Mouse (Mus musculus): Measurements from ENCODE around the gene Wsb2.
"Not testable (repeated sequence)": the region's sequence is repeated elsewhere in the genome, so short reads cannot be mapped to it uniquely, and the experiment has no call there.

Gene Wsb2

DNA sequence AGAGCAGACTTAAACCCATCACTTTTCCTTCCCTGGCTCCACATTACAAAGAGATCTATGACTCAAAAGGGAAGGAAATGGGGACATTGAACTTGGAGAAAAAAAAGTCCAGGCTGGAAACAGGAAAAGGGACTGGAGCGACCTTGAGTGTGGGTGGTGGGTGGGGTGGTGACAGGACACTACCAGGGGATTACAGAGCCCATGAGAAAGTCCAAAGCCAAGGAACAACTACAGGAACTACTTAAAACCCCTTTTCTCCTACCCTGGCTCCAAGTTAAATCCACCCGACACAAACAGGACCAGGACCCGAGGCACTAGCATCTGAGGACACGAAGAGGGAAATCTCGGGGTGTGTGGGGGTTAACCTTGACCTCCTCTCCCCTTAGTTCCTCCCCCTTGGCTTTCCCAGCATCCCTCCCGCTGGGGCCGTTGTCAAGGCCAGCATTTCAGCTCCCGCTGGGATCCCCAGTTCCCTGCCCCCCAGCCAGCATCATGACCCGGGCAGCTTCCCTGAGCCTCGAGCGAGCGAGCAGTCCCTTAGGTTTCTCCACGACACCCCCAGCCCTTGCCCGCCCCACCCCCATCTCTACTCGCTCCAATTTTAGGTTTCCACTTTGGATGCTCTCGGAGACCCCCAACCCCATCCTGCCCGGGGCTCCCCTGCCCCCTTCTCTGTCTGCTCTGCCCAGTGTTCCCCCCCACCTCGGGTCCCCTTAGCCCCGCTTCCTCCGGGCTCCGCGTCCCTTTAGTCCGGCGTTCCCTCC is 557 bp upstream of the Wsb2 start:
- DNase-seq (ENCODE audit: low read depth, low spot score) = no peak

DNA sequence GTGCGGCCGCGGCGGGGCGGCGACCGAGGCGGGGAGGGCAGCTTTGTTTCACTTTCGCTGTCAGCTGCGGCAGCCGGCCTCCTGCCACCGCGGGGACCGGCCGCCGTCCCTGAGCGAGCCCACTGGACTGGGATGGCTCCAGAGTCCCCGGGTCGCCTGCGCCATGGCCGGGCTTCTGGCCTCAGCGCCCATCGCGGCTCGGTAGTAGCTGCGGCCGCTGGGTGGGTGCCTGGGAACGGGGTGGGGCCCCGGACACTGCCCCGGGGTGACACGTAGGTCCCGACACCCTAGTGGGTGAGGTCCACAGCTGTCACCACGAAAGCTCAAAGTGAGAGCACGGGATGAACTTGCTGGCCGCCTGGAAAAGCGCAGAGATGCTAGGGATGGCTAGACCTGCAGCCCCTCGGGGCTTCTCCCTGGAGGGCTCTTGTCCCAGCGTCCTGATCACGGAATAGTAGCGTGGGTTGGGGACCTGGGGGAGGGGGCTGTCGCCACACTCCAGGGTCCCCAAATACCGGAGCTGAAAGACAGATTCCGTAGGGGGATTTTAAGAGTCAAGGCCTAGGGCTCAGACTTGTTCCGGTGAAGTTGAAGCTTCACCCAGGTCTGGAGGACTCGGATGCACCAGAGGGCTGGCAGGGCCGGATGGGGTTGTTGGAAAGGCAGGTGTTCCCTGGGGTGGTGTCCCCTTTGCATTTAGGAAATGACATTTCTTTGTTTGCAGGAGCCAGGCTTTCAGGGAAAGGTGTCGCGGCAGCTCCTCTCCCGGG is 559 bp downstream of the Wsb2 start:
- DNase-seq (ENCODE audit: low read depth, low spot score) = no peak

DNA sequence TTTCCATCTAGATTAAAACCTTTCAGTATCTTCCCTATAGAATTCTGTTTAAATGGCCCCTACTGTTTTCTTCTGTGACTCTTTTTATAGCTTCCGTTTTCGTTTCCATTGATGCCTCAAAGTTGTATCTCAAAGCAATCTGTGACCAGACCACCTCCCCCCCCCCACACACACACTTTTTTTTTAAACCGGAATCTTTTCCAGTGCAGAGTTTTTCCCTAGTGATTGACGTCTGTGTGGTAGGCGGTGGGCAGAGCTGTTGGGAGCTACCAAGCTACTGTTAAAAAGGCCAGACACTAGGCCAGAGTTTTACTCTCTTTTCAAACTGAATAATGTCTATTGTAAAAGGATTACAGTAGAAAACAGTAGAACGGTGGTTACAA is 1.1 kb downstream of the Wsb2 start:
- no peak for DNase-seq (ENCODE audit: low read depth, low spot score)

DNA sequence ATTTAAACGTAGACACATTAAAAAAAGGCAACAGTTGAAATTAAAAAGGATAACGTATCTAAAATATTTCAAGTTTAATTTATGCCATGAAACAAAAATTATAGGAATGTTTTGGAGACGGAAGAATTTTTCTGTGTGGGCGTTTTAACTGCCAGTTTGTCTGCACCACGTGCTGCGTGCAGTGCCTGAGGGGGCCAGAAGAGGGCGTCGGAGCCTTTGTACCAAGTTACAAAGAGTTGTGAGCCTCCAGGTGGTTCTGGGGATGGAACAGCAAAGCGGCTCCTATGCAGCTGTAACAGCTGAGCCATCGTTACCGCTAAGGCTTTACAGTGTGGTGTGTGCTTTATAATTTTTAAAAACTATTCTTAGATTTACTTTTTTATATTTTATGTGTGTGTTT is 1.6 kb downstream of the Wsb2 start:
- DNase-seq (ENCODE audit: low read depth, low spot score) = peak; percentile 56

DNA sequence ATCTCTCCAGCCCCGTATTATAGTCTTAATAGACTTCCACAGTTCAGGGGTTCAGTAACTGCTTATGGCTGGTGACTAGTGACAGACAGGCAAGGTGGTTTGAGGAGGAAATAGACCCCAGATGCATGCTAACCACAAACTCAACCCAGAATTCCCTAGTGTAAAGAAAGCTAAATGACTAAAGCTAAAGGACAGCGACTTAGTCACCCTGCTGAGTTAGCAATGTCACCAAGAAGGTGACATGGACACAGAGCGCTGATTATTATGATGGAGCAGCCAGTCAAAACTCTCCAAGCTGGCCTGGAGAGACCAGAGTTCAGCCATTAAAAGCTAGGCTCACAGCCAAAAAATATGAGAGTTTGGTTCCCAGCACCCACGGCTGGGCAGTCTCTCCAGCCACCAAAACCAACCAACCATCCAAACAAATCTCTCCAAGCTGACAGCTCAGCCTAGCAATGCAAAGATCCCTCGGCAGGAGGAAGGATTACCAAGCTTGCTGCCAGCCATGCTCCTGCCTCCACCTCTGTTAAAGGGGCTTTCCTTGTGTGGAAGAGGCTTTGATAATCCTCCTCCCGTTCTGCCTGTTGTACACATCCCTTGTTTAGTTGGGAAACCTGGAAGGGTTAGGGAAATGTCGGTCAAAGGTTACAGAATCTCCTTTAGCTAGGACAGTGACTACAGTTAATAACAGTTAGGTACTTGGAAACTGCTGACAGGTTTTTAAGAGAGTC is 2.6 kb downstream of the Wsb2 start:
- DNase-seq (ENCODE audit: low read depth, low spot score) = no peak

DNA sequence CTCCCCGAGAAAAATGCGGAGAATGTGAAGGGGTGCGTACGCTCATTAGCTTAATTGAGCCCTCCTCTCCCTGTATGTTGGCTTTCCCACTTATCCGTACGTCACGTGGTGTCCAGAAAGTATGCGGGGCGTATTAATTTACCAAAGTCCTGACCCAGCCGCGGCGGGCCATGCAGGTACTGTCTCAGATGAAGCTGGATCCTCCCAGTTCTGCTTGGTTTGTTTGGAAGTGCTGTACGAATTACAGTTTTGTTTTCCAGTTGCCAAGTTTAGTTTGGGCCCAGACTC is 3.1 kb downstream of the Wsb2 start:
- DNase-seq (ENCODE audit: low read depth, low spot score) = no peak

DNA sequence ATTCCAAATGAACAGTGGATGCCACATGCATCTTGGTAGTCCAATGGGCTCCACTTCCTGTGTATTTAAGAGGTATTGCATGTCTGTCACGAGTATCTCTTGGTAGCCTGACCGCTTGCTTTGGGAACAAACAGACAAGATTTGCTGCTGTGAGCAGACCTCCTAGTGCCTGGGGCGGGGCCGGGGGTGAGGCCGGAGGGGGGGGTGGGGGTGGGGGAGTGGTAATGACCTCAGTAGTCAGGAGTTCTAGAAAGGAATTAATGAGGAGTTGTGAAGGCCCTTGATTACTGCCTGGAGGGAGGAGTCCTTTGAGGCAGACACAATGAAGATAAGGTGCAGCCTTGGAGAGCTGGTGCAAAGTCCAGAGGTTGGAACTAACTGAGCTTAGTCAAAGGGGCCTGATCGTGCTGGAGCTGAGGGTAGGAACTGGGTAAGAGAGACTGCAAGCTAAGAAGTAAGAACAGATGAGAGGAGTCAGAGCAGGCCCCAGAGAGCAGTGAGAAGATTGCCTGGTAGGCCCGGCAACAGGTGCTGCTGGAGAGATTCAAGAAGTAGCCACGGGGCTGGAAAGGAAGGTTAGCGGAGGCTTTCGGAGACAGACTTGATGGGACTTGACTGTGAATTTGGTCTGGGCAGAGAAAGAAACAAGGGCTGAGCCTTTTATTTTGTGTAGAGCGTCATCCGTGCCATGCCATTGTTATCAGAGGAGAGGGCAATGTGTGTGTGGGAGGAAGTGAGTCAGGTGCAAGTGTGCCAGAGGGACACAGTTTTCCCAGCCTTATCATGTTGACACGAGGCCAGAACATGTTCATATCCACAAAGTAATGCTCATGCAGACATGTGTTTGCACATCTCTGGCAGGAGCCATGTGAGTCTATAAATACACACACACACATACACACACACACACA is 3.8 kb downstream of the Wsb2 start:
- no peak for DNase-seq (ENCODE audit: low read depth, low spot score)

DNA sequence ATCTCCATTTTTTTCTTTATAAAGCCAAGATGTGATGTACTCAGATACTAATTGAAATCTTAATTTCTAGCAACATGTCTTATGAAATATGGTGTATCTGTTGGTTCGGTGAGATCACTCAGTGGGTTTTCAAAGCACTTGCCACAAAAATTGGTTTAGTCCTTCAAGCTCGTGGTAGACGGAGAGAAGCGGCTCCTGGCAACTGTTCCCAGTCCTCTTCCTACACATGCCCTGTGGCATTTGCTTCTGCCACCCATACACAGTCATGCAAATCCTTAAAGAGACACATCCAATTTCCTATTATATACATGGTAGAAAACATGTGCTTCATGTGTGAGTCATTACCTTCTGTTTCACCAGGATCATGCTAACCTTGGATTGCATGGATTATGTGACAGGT is 4.5 kb downstream of the Wsb2 start:
- DNase-seq (ENCODE audit: low read depth, low spot score) = no peak

DNA sequence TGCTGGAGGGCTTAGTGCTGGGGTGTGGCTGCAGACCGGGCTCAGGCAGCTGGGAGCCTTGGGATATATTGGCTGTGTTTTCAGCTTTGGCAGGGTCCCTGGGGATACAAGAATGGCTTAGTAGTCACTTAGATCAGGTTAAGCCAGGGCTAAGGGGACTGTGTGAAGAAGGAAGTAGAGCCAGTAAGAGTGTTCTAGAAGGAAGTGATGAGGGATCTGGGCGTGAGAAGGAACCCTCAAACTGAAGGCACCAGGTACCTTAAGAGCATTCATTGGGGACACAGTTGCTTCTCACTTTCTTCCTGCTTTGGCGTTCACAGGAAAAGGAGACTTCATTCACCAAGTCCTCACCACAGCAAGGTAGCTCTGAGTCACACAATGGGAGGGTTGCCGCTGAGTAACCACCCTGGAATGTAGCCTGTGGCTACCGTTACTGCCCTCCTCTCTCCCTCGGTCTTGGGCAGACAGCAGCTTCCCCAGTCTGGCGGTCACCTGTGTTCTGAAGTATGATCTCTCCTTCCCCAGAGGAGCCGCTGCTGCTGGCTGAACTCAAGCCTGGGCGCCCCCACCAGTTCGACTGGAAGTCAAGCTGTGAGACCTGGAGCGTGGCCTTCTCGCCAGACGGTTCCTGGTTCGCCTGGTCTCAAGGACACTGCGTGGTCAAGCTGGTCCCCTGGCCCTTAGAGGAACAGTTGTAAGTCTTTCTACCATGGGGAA is 6.1 kb downstream of the Wsb2 start:
- DNase-seq (ENCODE audit: low read depth, low spot score) = no peak

DNA sequence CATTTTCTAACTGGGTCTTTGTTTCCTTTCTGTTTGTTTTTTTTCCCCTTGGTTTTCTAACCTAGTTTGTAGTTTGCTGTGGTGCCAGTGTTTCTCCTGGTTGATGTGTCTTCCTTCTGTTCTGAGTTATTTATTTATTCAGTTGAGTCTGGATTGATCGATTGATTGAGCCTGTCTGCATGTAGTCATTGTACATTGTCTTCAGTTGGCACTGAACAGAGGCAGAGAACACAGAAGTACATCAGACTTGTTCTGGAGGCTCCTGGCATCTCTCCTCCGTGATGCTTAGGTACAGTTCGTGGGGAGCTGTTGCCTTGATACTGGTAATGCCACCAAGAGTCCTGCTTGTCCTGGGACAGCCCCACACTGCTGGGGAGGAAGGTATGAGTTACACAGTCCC is 7.7 kb downstream of the Wsb2 start:
- no peak for DNase-seq (ENCODE audit: low read depth, low spot score)

DNA sequence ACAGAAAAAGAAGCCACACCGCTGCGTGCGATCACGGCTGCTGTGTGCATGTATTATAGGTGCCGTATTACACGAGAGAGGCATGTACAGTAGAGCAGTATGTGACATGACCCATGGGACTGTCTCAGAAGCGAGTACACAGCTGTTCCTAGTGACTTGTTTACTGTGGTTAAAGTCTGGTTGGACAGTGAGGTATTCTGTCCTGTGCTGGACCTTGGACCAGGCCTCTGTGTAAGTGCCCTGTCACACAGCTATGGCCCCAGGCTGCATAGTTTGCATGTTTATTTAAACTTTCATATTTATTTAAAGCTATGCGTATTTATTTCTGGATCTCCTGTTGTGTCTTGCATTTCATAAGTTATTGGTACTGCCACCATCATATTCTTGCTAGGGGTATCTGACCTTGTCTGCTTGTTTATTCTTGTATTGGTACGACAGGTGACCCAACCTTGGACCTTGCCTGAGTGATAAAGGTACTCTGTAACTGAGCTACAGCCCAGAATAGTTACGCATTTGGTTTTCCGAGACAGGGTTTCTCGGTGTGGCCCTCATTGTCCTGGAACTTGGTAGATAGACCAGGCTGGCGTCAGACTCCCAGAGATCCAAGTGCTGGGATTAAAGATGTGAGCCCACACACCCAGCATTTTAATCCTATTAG is 8.9 kb downstream of the Wsb2 start:
- DNase-seq (ENCODE audit: low read depth, low spot score) = no peak

DNA sequence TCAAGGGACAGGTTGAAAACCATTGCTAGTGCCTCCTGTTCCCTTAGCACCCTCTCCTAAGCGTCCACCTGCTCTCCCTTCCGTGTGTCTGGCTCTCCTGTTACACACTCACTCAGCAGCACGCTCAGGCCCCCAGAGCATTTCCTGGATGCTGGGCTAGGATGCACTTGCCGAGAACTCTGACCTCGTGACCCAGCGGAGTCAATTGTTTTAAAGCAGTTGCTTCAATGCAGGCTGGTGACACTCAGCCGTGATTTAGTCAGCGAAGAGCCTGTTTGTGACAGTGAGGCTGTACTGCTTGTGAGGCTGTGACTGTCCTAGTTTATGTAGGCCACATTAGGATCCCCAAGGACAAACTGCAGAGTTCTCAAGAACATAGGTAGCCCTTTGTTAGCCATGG is 10.1 kb downstream of the Wsb2 start:
- no peak for DNase-seq (ENCODE audit: low read depth, low spot score)

DNA sequence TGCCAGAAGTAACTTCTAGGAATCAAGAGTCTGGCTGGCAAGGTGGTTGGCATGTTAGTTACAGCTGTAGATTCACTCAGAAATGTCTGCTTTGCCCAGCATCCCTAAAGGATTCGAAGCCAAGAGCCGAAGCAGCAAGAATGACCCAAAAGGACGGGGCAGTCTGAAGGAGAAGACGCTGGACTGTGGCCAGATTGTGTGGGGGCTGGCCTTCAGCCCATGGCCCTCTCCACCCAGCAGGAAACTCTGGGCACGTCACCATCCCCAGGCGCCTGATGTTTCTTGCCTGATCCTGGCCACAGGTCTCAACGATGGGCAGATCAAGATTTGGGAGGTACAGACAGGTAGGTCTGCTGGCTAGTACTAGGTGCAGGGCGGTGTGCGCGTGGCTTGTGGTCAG is 13.5 kb downstream of the Wsb2 start:
- DNase-seq (ENCODE audit: low read depth, low spot score) = no peak

DNA sequence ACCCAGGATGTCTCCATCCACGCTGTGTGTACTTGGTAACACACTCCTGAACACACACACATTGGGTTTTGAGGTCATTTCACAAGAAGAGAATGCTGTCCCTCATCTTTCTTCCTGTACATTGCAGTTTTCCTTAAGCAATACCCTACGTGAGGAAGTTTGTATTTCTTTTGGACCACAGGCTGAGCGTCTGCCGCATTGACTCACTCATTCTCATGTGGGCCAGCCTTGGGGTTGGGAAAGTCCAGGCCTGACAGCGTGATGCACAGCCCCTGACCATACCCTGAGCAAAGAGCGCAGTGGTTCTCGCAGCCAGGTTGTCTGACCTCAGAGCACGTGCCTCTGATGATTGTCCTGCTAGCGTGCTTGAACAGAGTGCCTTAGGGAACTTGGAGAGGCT is 16.3 kb downstream of the Wsb2 start:
- DNase-seq (ENCODE audit: low read depth, low spot score) = no peak

DNA sequence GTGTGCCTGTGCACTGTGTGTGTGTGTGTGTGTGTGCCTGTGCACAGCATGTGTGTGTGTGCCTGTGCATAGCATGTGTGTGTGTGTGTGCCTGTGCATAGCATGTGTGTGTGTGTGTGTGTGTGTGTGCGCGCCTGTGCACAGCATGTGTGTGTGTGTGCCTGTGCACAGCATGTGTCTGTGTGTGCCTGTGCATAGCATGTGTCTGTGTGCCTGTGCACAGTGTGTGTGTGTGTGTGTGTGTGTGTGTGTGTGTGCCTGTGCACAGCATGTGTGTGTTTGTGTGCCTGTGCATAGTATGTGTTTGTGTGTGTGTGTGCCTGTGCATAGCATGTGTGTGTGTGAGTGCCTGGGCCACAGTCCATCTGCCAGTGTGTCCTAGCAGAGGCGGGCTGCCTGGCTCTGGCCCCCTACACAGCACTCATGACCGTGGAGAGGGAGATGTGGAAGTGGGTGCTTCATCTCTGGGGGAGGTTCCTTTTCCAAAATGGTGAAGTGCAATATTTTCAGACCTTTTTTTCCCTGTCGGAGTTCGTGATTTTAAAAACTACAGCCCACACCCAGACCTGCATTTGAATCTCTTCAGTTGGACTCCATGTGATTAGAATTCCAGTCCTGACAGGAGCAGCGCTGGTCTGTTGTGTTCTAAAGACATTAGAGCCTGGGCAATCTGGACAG is 17.4 kb downstream of the Wsb2 start:
- no peak for DNase-seq (ENCODE audit: low read depth, low spot score)

DNA sequence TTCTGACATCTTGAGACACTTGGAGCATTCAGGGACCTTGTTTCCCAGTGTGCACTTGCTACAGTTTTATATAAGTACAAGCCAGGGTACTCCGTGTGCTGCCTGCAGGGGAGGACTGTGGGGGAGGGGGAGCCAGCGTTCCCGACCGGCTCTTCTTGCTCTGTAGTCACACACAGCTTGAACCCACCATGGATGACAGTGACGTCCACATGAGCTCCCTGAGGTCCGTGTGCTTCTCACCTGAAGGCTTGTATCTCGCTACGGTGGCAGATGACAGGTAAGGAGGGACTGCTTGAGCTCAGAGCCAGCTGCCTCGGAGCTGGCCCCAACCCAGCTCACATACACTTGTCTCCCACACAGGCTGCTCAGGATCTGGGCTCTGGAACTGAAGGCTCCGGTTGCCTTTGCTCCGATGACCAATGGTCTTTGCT is 19.2 kb downstream of the Wsb2 start:
- DNase-seq (ENCODE audit: low read depth, low spot score) = no peak

DNA sequence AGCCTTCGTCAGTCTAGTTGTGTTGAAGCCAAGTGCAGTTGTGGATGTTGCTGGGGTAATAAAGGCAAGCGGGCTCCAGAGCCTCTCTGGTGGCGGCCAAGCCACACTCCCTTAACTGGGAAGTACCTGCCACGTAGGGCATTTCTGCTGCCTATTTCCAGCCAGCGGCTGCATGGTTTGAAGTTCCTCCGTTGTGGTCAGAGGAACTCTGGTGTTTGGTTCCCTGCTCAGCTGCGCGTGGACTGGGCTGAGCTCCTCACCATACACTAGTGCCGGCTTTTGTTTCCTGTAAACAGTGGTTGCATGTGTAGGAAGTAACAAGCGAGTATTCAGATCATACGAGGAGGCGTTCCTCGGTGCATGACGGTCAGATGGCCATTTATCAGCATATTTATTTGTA is 20.6 kb downstream of the Wsb2 start:
- DNase-seq (ENCODE audit: low read depth, low spot score) = not testable (repeated sequence)

DNA sequence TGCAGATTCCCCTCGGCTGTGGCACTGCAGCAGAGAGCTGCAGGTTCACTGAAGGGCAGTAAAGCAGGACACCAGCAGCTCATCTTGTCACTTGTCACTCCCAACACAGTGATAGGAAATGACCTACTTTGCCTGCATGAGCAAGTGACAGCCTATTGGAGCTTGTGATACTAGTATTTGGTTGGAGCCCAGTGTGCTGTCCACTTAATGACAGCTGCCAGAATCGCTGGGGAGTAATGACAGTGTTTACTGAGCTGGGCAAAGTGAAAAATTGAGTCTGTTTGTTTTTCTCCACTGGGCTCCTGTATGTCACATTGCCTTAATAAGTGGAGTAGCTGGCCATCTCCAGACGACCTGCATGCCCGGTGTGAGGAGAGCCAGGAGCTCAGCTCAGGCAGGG is 23.1 kb downstream of the Wsb2 start:
- DNase-seq (ENCODE audit: low read depth, low spot score) = no peak

DNA sequence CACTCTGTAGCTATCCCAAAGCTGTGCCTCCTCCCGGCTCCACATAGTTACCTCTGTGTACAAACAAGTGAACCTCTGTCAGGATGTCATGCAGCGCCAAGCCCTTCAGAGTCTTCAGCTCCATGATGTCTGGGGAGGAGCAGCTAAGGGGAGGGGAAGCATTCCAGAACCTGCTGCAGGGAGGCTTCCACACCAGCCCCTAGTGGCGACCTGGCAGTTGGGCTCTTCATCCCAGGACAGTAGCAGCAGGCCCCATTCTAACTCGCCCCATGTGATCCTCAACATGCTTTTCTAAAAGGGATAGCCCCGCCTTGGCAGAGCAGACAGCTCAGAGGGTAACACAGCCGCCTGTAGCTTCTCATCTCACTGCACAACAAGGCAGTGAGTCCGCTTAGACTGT is 24.7 kb downstream of the Wsb2 start:
- DNase-seq (ENCODE audit: low read depth, low spot score) = no peak

DNA sequence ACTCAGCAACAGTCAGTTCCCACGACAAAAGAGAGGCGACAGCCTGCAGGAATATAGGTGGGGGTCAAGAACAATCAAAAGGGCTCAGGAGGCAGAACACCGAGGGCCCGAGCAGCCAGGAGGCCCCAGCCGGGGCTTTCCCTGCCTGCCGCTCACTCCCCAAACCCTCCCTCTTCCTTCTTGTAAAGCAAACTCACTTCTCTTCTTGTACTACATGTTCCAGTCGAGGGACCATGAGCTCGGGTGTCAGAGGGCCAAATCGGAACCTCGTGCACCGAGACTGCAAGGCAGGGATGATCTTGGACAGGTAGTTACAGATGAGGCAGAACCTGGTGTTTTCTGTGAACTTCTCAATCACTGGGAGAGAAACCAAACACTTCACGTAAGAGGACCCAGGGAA is 26.1 kb downstream of the Wsb2 start:
- no peak for DNase-seq (ENCODE audit: low read depth, low spot score)

All from forelimb bud, embryonic 11.5 days (tissue).